Mouse (Mus musculus): ENCODE results near the gene Sav1. TPM values are rescaled to one million over a fixed set of nuclear protein-coding genes. Genes with fewer than 3 reads are reported as not detected.

Gene Sav1
- total RNA-seq, 1 experiment = 17.8 TPM

- no peak for DNase-seq (ENCODE audit: low read depth, low spot score)
- no peaks in the 10 kb centered on the region; a peak in 2 of 4 replicates for H3K4me1 ChIP-seq (ENCODE audit: control insufficient read depth in 2 of 2, insufficient read depth in 2 of 2, low read length in 2 of 2, poor library complexity in 1 of 2)
- H3K36me3 ChIP-seq (ENCODE audit: control insufficient read depth, insufficient read depth, low read length, poor library complexity, severe bottlenecking) = peaks cover 18% of the 10 kb centered on the region
- H3K4me3 ChIP-seq (ENCODE audit: insufficient read depth in 1 of 2, low read depth in 1 of 2, low read length in 2 of 2, poor library complexity in 1 of 2, severe bottlenecking in 1 of 2) = no peak overlapping the region
- in situ Hi-C loops (cut with MboI; ENCODE audit: low sequenced_read_pairs in 2 of 2, unreplicated experiment in 2 of 2) = no loop called here
- no peak overlapping the region for H3K9ac ChIP-seq (ENCODE audit: insufficient read depth, low read depth, low read length, poor library complexity, severe bottlenecking)
- H3K27ac ChIP-seq (ENCODE audit: insufficient read depth, low read depth, low read length, poor library complexity, severe bottlenecking) = no peak overlapping the region
- no peak for TF ChIP-seq CHD2 (IDR thresholded peaks at IDR 0.05; ENCODE audit: low read depth, low read length)
- no peak for TF ChIP-seq ZC3H11A (IDR thresholded peaks at IDR 0.05; ENCODE audit: borderline replicate concordance, low read depth, low read length)
- TF ChIP-seq HCFC1 (IDR thresholded peaks at IDR 0.05; ENCODE audit: borderline replicate concordance, insufficient read depth, low read length) = no peak
- no peaks in the 10 kb centered on the region for H3K9me3 ChIP-seq (ENCODE audit: control insufficient read depth, insufficient read depth, low read depth, low read length)
These were observed 18.6 kb downstream of the Sav1 start for GRCm38 (mm10) chr12:69968154-69968553.

GRCm38 (mm10) chr12:69967112-69967511 lies 19.7 kb downstream of the Sav1 start:
- H3K4me3 ChIP-seq (ENCODE audit: insufficient read depth in 1 of 2, low read depth in 1 of 2, low read length in 2 of 2, poor library complexity in 1 of 2, severe bottlenecking in 1 of 2) = no peak overlapping the region
- TF ChIP-seq HCFC1 (IDR thresholded peaks at IDR 0.05; ENCODE audit: borderline replicate concordance, insufficient read depth, low read length) (no peak), ZC3H11A (IDR thresholded peaks at IDR 0.05; ENCODE audit: borderline replicate concordance, low read depth, low read length) (no peak), CHD2 (IDR thresholded peaks at IDR 0.05; ENCODE audit: low read depth, low read length) (no peak), ZNF384 (IDR thresholded peaks at IDR 0.05; ENCODE audit: low read depth, low read length) (no peak), MAFK (IDR thresholded peaks at IDR 0.05; ENCODE audit: insufficient read depth, low read depth, low read length) (no peak)
- no peak overlapping the region for H3K27ac ChIP-seq (ENCODE audit: insufficient read depth, low read depth, low read length, poor library complexity, severe bottlenecking)
- peaks cover 18% of the 10 kb centered on the region for H3K36me3 ChIP-seq (ENCODE audit: control insufficient read depth, insufficient read depth, low read length, poor library complexity, severe bottlenecking)
- no peaks in the 10 kb centered on the region; a peak in 2 of 4 replicates for H3K4me1 ChIP-seq (ENCODE audit: control insufficient read depth in 2 of 2, insufficient read depth in 2 of 2, low read length in 2 of 2, poor library complexity in 1 of 2)
- H3K9me3 ChIP-seq (ENCODE audit: control insufficient read depth, insufficient read depth, low read depth, low read length) = no peaks in the 10 kb centered on the region
- in situ Hi-C loops (cut with MboI; ENCODE audit: low sequenced_read_pairs in 2 of 2, unreplicated experiment in 2 of 2) = no loop called here
- H3K9ac ChIP-seq (ENCODE audit: insufficient read depth, low read depth, low read length, poor library complexity, severe bottlenecking) = no peak overlapping the region
- no peak for DNase-seq (ENCODE audit: low read depth, low spot score)

GRCm38 (mm10) chr12:69966071-69966470 lies 20.7 kb downstream of the Sav1 start:
- H3K4me1 ChIP-seq (ENCODE audit: control insufficient read depth in 2 of 2, insufficient read depth in 2 of 2, low read length in 2 of 2, poor library complexity in 1 of 2) = no peaks in the 10 kb centered on the region; a peak in 2 of 4 replicates
- DNase-seq (ENCODE audit: low read depth, low spot score) = no peak
- H3K9me3 ChIP-seq (ENCODE audit: control insufficient read depth, insufficient read depth, low read depth, low read length) = no peaks in the 10 kb centered on the region
- no peak overlapping the region for H3K9ac ChIP-seq (ENCODE audit: insufficient read depth, low read depth, low read length, poor library complexity, severe bottlenecking)
- H3K36me3 ChIP-seq (ENCODE audit: control insufficient read depth, insufficient read depth, low read length, poor library complexity, severe bottlenecking) = peaks cover 15% of the 10 kb centered on the region
- TF ChIP-seq ZNF384 (IDR thresholded peaks at IDR 0.05; ENCODE audit: low read depth, low read length) = no peak
- TF ChIP-seq ZC3H11A (IDR thresholded peaks at IDR 0.05; ENCODE audit: borderline replicate concordance, low read depth, low read length) = no peak
- no peak for TF ChIP-seq HCFC1 (IDR thresholded peaks at IDR 0.05; ENCODE audit: borderline replicate concordance, insufficient read depth, low read length)
- TF ChIP-seq MAFK (IDR thresholded peaks at IDR 0.05; ENCODE audit: insufficient read depth, low read depth, low read length) = no peak
- no peak for TF ChIP-seq CHD2 (IDR thresholded peaks at IDR 0.05; ENCODE audit: low read depth, low read length)
- H3K4me3 ChIP-seq (ENCODE audit: insufficient read depth in 1 of 2, low read depth in 1 of 2, low read length in 2 of 2, poor library complexity in 1 of 2, severe bottlenecking in 1 of 2) = no peak overlapping the region
- no peak overlapping the region for H3K27ac ChIP-seq (ENCODE audit: insufficient read depth, low read depth, low read length, poor library complexity, severe bottlenecking)
- in situ Hi-C loops (cut with MboI; ENCODE audit: low sequenced_read_pairs in 2 of 2, unreplicated experiment in 2 of 2) = no loop called here

- Histone ChIP-seq H3K27ac (ENCODE audit: insufficient read depth, low read depth, low read length, poor library complexity, severe bottlenecking) (no peak overlapping the region), H3K4me3 (ENCODE audit: insufficient read depth in 1 of 2, low read depth in 1 of 2, low read length in 2 of 2, poor library complexity in 1 of 2, severe bottlenecking in 1 of 2) (no peak overlapping the region), H3K4me1 (ENCODE audit: control insufficient read depth in 2 of 2, insufficient read depth in 2 of 2, low read length in 2 of 2, poor library complexity in 1 of 2) (no peaks in the 10 kb centered on the region; a peak in 2 of 4 replicates), H3K36me3 (ENCODE audit: control insufficient read depth, insufficient read depth, low read length, poor library complexity, severe bottlenecking) (peaks cover 15% of the 10 kb centered on the region), H3K9me3 (ENCODE audit: control insufficient read depth, insufficient read depth, low read depth, low read length) (no peaks in the 10 kb centered on the region), H3K9ac (ENCODE audit: insufficient read depth, low read depth, low read length, poor library complexity, severe bottlenecking) (no peak overlapping the region)
- TF ChIP-seq MAFK (IDR thresholded peaks at IDR 0.05; ENCODE audit: insufficient read depth, low read depth, low read length) (no peak), ZNF384 (IDR thresholded peaks at IDR 0.05; ENCODE audit: low read depth, low read length) (no peak), ZC3H11A (IDR thresholded peaks at IDR 0.05; ENCODE audit: borderline replicate concordance, low read depth, low read length) (no peak), CHD2 (IDR thresholded peaks at IDR 0.05; ENCODE audit: low read depth, low read length) (no peak), HCFC1 (IDR thresholded peaks at IDR 0.05; ENCODE audit: borderline replicate concordance, insufficient read depth, low read length) (no peak)
- in situ Hi-C loops (cut with MboI; ENCODE audit: low sequenced_read_pairs in 2 of 2, unreplicated experiment in 2 of 2) = no loop called here
- no peak for DNase-seq (ENCODE audit: low read depth, low spot score)
These were observed 21.2 kb downstream of the Sav1 start for GRCm38 (mm10) chr12:69965644-69966043.

- TF ChIP-seq HCFC1 (IDR thresholded peaks at IDR 0.05; ENCODE audit: borderline replicate concordance, insufficient read depth, low read length) = no peak
- no peak for TF ChIP-seq CHD2 (IDR thresholded peaks at IDR 0.05; ENCODE audit: low read depth, low read length)
- no peak for TF ChIP-seq MAFK (IDR thresholded peaks at IDR 0.05; ENCODE audit: insufficient read depth, low read depth, low read length)
- TF ChIP-seq ZC3H11A (IDR thresholded peaks at IDR 0.05; ENCODE audit: borderline replicate concordance, low read depth, low read length) = no peak
- no peaks in the 10 kb centered on the region; a peak in 2 of 4 replicates for H3K4me1 ChIP-seq (ENCODE audit: control insufficient read depth in 2 of 2, insufficient read depth in 2 of 2, low read length in 2 of 2, poor library complexity in 1 of 2)
- no peak overlapping the region for H3K27ac ChIP-seq (ENCODE audit: insufficient read depth, low read depth, low read length, poor library complexity, severe bottlenecking)
- no peaks in the 10 kb centered on the region for H3K9me3 ChIP-seq (ENCODE audit: control insufficient read depth, insufficient read depth, low read depth, low read length)
- no peak overlapping the region for H3K9ac ChIP-seq (ENCODE audit: insufficient read depth, low read depth, low read length, poor library complexity, severe bottlenecking)
- H3K36me3 ChIP-seq (ENCODE audit: control insufficient read depth, insufficient read depth, low read length, poor library complexity, severe bottlenecking) = peaks cover 11% of the 10 kb centered on the region
- H3K4me3 ChIP-seq (ENCODE audit: insufficient read depth in 1 of 2, low read depth in 1 of 2, low read length in 2 of 2, poor library complexity in 1 of 2, severe bottlenecking in 1 of 2) = no peak overlapping the region
- no peak for DNase-seq (ENCODE audit: low read depth, low spot score)
- in situ Hi-C loops (cut with MboI; ENCODE audit: low sequenced_read_pairs in 2 of 2, unreplicated experiment in 2 of 2) = no loop called here
These were observed 23.7 kb downstream of the Sav1 start for GRCm38 (mm10) chr12:69963141-69963540.

Measured in ES-E14 (cell line).